Mouse (Mus musculus) lung, adult 2 months (tissue): ENCODE data around the gene Anapc5. TPM values are rescaled to one million over a fixed set of nuclear protein-coding genes. Genes with fewer than 3 reads are reported as not detected.
A peak's percentile ranks its signal among the peaks of the same experiment; 100 is the strongest.

Experiments
- DNase-seq: peaks from one replicate; pipeline ENCODE4 v3.0.0; 2022
- H3K4me1 ChIP-seq: fragments of 200-500 bp; 2 replicates; pipeline ENCODE4 v1.6.1; 2011; ENCODE audit warnings: low read length; ENCODE audit not compliant: control insufficient read depth, insufficient read depth
- H3K4me3 ChIP-seq: fragments of 200-500 bp; replicated peaks from 2 replicates; pipeline ENCODE3; 2011; ENCODE audit warnings: low read depth, mild to moderate bottlenecking, control low read depth, low read length; ENCODE audit errors: extremely low read depth
- CTCF ChIP-seq: fragments of 200-500 bp; IDR thresholded peaks from 2 replicates; pipeline ENCODE4 v1.5.1; 2011; ENCODE audit warnings: mild to moderate bottlenecking, low read length, control low read depth; ENCODE audit not compliant: insufficient read depth
- POLR2A ChIP-seq: fragments of 200-500 bp; IDR thresholded peaks from 2 replicates; pipeline ENCODE4 v1.6.1; 2011; ENCODE audit warnings: low read depth, mild to moderate bottlenecking, control low read depth, low read length, borderline replicate concordance; ENCODE audit errors: extremely low read depth
- WGBS: fragments of 180-500 bp; shearing (Covaris S2); methylation state at CpG from one replicate; pipeline ENCODE4 v1.1.7; 2018; 5-methylcytosine and 5-hydroxymethylcytosine counted together
- polyA plus RNA-seq: library from polyadenylated mRNA; depleted of rRNA; stranded (reverse); fragments of >200 nt; gene quantifications from 2 replicates; pipeline ENCODE4 v1.2.3, GENCODE M21; 2012

Gene Anapc5
- polyA plus RNA-seq, 1 experiment: 274 TPM

- TF ChIP-seq CTCF: no peak
- TF ChIP-seq POLR2A: no peak
- Histone ChIP-seq H3K4me3 (no peak overlapping the region), H3K4me1 (peaks cover 4% of the 10 kb centered on the region)
- whole genome bisulfite sequencing: 29% methylated on average over 1 of the region's 1 CpGs
- no peak for DNase-seq
Measured at GRCm38 (mm10) chr5:122782066-122782465, 39.1 kb downstream of the Anapc5 start.

GRCm38 (mm10) chr5:122780791-122781432 is 40.2 kb downstream of the Anapc5 start:
- DNase-seq: no peak
- H3K4me3 ChIP-seq: no peak overlapping the region
- WGBS: 92% methylated on average over 19 of the region's 19 CpGs
- no peak for TF ChIP-seq POLR2A
- TF ChIP-seq CTCF: 0 out of 2 replicates have a peak, but pooled peaks have one; percentile 16
- H3K4me1 ChIP-seq: peaks cover 4% of the 10 kb centered on the region

- WGBS: under 1% methylated on average over 62 of the region's 63 CpGs
- TF ChIP-seq CTCF (no peak), POLR2A (peak; percentile 92; the same call in 1 of the 2 replicates)
- H3K4me1 ChIP-seq: peaks cover 8% of the 10 kb centered on the region
- peak; percentile 85 for DNase-seq
- peak within 1 kb of the TSS; percentile 85 for H3K4me3 ChIP-seq
Measured at GRCm38 (mm10) chr5:122779277-122779834, 41.8 kb downstream of the Anapc5 start, which contains the start of gene Camkk2. TSS of gene Camkk2 (minus strand) at chr5:122779409.

- no peak for TF ChIP-seq CTCF
- TF ChIP-seq POLR2A: no peak
- Histone ChIP-seq H3K4me3 (peak overlapping the region; percentile 85), H3K4me1 (peaks cover 8% of the 10 kb centered on the region)
- DNase-seq: peak; percentile 52
- 4% methylated on average over 48 of the region's 55 CpGs for WGBS
Measured at GRCm38 (mm10) chr5:122778231-122779226, 42.6 kb downstream of the Anapc5 start.

- 47% methylated on average over 2 of the region's 2 CpGs for WGBS
- peaks cover 8% of the 10 kb centered on the region for H3K4me1 ChIP-seq
- TF ChIP-seq POLR2A: no peak
- no peak for TF ChIP-seq CTCF
- H3K4me3 ChIP-seq: no peak overlapping the region
- DNase-seq: no peak
Measured at GRCm38 (mm10) chr5:122777322-122777721, 43.8 kb downstream of the Anapc5 start.

- no peak for DNase-seq
- WGBS: 62% methylated on average over 14 of the region's 14 CpGs
- Histone ChIP-seq H3K4me3 (no peak overlapping the region), H3K4me1 (peaks cover 10% of the 10 kb centered on the region)
- TF ChIP-seq CTCF: no peak
- no peak for TF ChIP-seq POLR2A
Measured at GRCm38 (mm10) chr5:122775646-122776286, 45.4 kb downstream of the Anapc5 start.

- DNase-seq: no peak
- TF ChIP-seq CTCF (no peak), POLR2A (no peak)
- no peak overlapping the region for H3K4me3 ChIP-seq
- H3K4me1 ChIP-seq: peaks cover 13% of the 10 kb centered on the region
- WGBS: 51% methylated on average over 28 of the region's 28 CpGs
Measured at GRCm38 (mm10) chr5:122774743-122775611, 46.2 kb downstream of the Anapc5 start.

GRCm38 (mm10) chr5:122773756-122774155 is 47.4 kb downstream of the Anapc5 start:
- H3K4me3 ChIP-seq: no peak overlapping the region
- 79% methylated on average over 11 of the region's 11 CpGs for WGBS
- H3K4me1 ChIP-seq: peaks cover 13% of the 10 kb centered on the region
- no peak for DNase-seq
- TF ChIP-seq CTCF (no peak), POLR2A (no peak)
